Mouse (Mus musculus) forebrain, embryonic 14.5 days (tissue): ENCODE results near the gene Krtap4-6. TPM values are rescaled to one million over a fixed set of nuclear protein-coding genes. Genes with fewer than 3 reads are reported as not detected.
A peak's percentile ranks its signal among the peaks of the same experiment; 100 is the strongest.
"Not testable (repeated sequence)": the region's sequence is repeated elsewhere in the genome, so short reads cannot be mapped to it uniquely, and the experiment has no call there.

Experiments used
- ATAC-seq: fragments of 200-750 bp; cut with Nextera tagmentation; 2 replicates; pipeline ENCODE4 v1.8.0; 2017; ENCODE audit warnings: mild to moderate bottlenecking, moderate library complexity
- DNase-seq: peaks from one replicate; pipeline ENCODE4 v3.0.0-alpha.2; 2015; ENCODE audit warnings: low spot score
- H3K27ac ChIP-seq: fragments of 300-500 bp; sonication (generic); 2 replicates; pipeline ENCODE4 v1.5.1; 2014; ENCODE audit warnings: low read depth, mild to moderate bottlenecking, control low read depth, low read length, moderate library complexity
- H3K27me3 ChIP-seq: fragments of 300-500 bp; sonication (generic); replicated peaks from 2 replicates; pipeline ENCODE4 v1.6.1; 2014; ENCODE audit warnings: low read length, control low read depth, mixed read lengths; ENCODE audit not compliant: control insufficient read depth, insufficient read depth
- H3K36me3 ChIP-seq: fragments of 300-500 bp; sonication (generic); 2 replicates; pipeline ENCODE4 v1.6.1; 2014; ENCODE audit warnings: low read length, control low read depth; ENCODE audit not compliant: control insufficient read depth, insufficient read depth
- H3K4me1 ChIP-seq: fragments of 300-500 bp; sonication (generic); 2 replicates; pipeline ENCODE4 v1.6.1; 2014; ENCODE audit warnings: antibody characterized with exemption, low read length, control low read depth; ENCODE audit not compliant: control insufficient read depth, insufficient read depth
- H3K4me2 ChIP-seq: fragments of 300-500 bp; sonication (generic); 2 replicates; pipeline ENCODE4 v1.6.1; 2014; ENCODE audit warnings: mild to moderate bottlenecking, control low read depth, low read length
- H3K4me3 ChIP-seq: fragments of 300-500 bp; sonication (generic); 2 replicates; pipeline ENCODE4 v1.5.1; 2014; ENCODE audit warnings: low read depth, low read length, control low read depth
- H3K9ac ChIP-seq: fragments of 300-500 bp; sonication (generic); 2 replicates; pipeline ENCODE4 v1.6.1; 2014; ENCODE audit warnings: mild to moderate bottlenecking, low read length, control low read depth, moderate library complexity
- H3K9me3 ChIP-seq: fragments of 300-500 bp; sonication (generic); replicated peaks from 2 replicates; pipeline ENCODE4 v1.6.1; 2016; ENCODE audit warnings: low read length, control low read depth, mixed read lengths; ENCODE audit not compliant: control insufficient read depth
- WGBS: fragments of 180-500 bp; shearing (Covaris S2); extraction: QIAGEN DNeasy Blood & Tissue Kit; methylation state at CpG from one replicate; pipeline ENCODE4 v1.1.7; 2014; 5-methylcytosine and 5-hydroxymethylcytosine counted together
- polyA plus RNA-seq: library from polyadenylated mRNA; unstranded; fragments of >200 nt; fragmentation: Nextera tagmentation; extraction: Ambion mirVana; gene quantifications from 2 replicates; pipeline ENCODE4 v1.2.1, GENCODE M21; 2014

Gene Krtap4-6
- polyA plus RNA-seq, 1 experiment from 2014 or later: not detected

GRCm38 (mm10) chr11:99646444-99646843 lies 19.3 kb downstream of the Krtap4-6 start:
- DNase-seq (no peak), ATAC-seq (no peak)

GRCm38 (mm10) chr11:99644351-99644750 lies 21.4 kb downstream of the Krtap4-6 start:
- Histone ChIP-seq H3K9ac (no peak overlapping the region), H3K9me3 (no peaks in the 10 kb centered on the region), H3K27ac (no peak overlapping the region), H3K4me1 (no peaks in the 10 kb centered on the region), H3K27me3 (no peaks in the 10 kb centered on the region), H3K4me3 (no peak overlapping the region), H3K4me2 (no peak overlapping the region), H3K36me3 (no peaks in the 10 kb centered on the region)
- ATAC-seq (no peak), DNase-seq (peak; percentile 58)
- 69% methylated on average over 3 of the region's 3 CpGs for WGBS

More at GRCm38 (mm10) chr11:99646444-99646843, 19.3 kb downstream of the Krtap4-6 start:
- H3K36me3 ChIP-seq: no peaks in the 10 kb centered on the region
- H3K27ac ChIP-seq: no peak overlapping the region
- no peaks in the 10 kb centered on the region for H3K9me3 ChIP-seq
- H3K4me3 ChIP-seq: no peak overlapping the region
- WGBS: 91% methylated on average over 15 of the region's 15 CpGs
- H3K4me2 ChIP-seq: no peak overlapping the region
- no peaks in the 10 kb centered on the region for H3K4me1 ChIP-seq
- H3K9ac ChIP-seq: no peak overlapping the region
- H3K27me3 ChIP-seq: no peaks in the 10 kb centered on the region

GRCm38 (mm10) chr11:99643635-99644139 lies 22.1 kb downstream of the Krtap4-6 start, which contains the start of gene Krtap4-7:
Krtap4-7 (minus strand) TSS chr11:99644089.
- H3K36me3 ChIP-seq, H3K9ac ChIP-seq, H3K27me3 ChIP-seq, H3K9me3 ChIP-seq, DNase-seq, H3K27ac ChIP-seq, H3K4me2 ChIP-seq, H3K4me1 ChIP-seq, H3K4me3 ChIP-seq, ATAC-seq: not testable (repeated sequence)
- WGBS: 80% methylated on average over 9 of the region's 9 CpGs

GRCm38 (mm10) chr11:99640926-99641325 lies 24.8 kb downstream of the Krtap4-6 start:
- H3K27me3 ChIP-seq: no peaks in the 10 kb centered on the region
- no peak overlapping the region for H3K4me3 ChIP-seq
- ATAC-seq (no peak), DNase-seq (no peak)
- H3K4me1 ChIP-seq: no peaks in the 10 kb centered on the region
- H3K9me3 ChIP-seq: no peaks in the 10 kb centered on the region
- H3K9ac ChIP-seq: no peak overlapping the region
- WGBS: 53% methylated on average over 1 of the region's 1 CpGs
- H3K4me2 ChIP-seq: no peak overlapping the region
- no peak overlapping the region for H3K27ac ChIP-seq
- H3K36me3 ChIP-seq: no peaks in the 10 kb centered on the region

GRCm38 (mm10) chr11:99637086-99637485 lies 28.7 kb downstream of the Krtap4-6 start:
- Histone ChIP-seq H3K4me2 (no peak overlapping the region), H3K9ac (no peak overlapping the region), H3K4me1 (no peaks in the 10 kb centered on the region), H3K27me3 (no peaks in the 10 kb centered on the region), H3K27ac (no peak overlapping the region), H3K4me3 (no peak overlapping the region), H3K9me3 (no peaks in the 10 kb centered on the region), H3K36me3 (no peaks in the 10 kb centered on the region)
- DNase-seq (peak; percentile 19), ATAC-seq (no peak)
- 50% methylated on average over 1 of the region's 1 CpGs for WGBS

- ATAC-seq: no peak
- Histone ChIP-seq H3K4me2 (no peak within 1 kb of the TSS), H3K27me3 (no peaks in the 10 kb centered on the region), H3K4me3 (no peak within 1 kb of the TSS), H3K36me3 (no peaks in the 10 kb centered on the region), H3K4me1 (no peaks in the 10 kb centered on the region), H3K9ac (no peak within 1 kb of the TSS), H3K9me3 (no peaks in the 10 kb centered on the region), H3K27ac (no peak within 1 kb of the TSS)
- 42% methylated on average over 8 of the region's 8 CpGs for WGBS
- no peak for DNase-seq
Measured at GRCm38 (mm10) chr11:99634653-99635134, 31.1 kb downstream of the Krtap4-6 start, which contains the start of gene Krtap4-2. Krtap4-2 (minus strand) TSS chr11:99635084.

- H3K4me3 ChIP-seq: no peak overlapping the region
- no peaks in the 10 kb centered on the region for H3K36me3 ChIP-seq
- H3K4me2 ChIP-seq: no peak overlapping the region
- WGBS: 78% methylated on average over 2 of the region's 2 CpGs
- DNase-seq (no peak), ATAC-seq (no peak)
- H3K9me3 ChIP-seq: no peaks in the 10 kb centered on the region
- no peak overlapping the region for H3K27ac ChIP-seq
- H3K4me1 ChIP-seq: no peaks in the 10 kb centered on the region
- H3K27me3 ChIP-seq: no peaks in the 10 kb centered on the region
- H3K9ac ChIP-seq: no peak overlapping the region
Measured at GRCm38 (mm10) chr11:99633293-99633692, 32.5 kb downstream of the Krtap4-6 start.

GRCm38 (mm10) chr11:99630890-99631289 lies 34.9 kb downstream of the Krtap4-6 start:
- no peaks in the 10 kb centered on the region for H3K36me3 ChIP-seq
- H3K4me1 ChIP-seq: no peaks in the 10 kb centered on the region
- H3K9ac ChIP-seq: no peak overlapping the region
- H3K27me3 ChIP-seq: no peaks in the 10 kb centered on the region
- H3K4me3 ChIP-seq: no peak overlapping the region
- WGBS: 73% methylated on average over 3 of the region's 3 CpGs
- H3K27ac ChIP-seq: no peak overlapping the region
- no peaks in the 10 kb centered on the region for H3K9me3 ChIP-seq
- DNase-seq (no peak), ATAC-seq (no peak)
- no peak overlapping the region for H3K4me2 ChIP-seq

GRCm38 (mm10) chr11:99628138-99628537 lies 37.6 kb downstream of the Krtap4-6 start, which contains the start of gene Krtap4-1:
Krtap4-1 (minus strand) TSS chr11:99628238.
- no peak for DNase-seq
- Histone ChIP-seq H3K36me3 (no peaks in the 10 kb centered on the region), H3K27ac (no peak within 1 kb of the TSS), H3K9ac (no peak within 1 kb of the TSS), H3K9me3 (no peaks in the 10 kb centered on the region), H3K27me3 (no peaks in the 10 kb centered on the region), H3K4me2 (no peak within 1 kb of the TSS), H3K4me1 (no peaks in the 10 kb centered on the region), H3K4me3 (no peak within 1 kb of the TSS)
- ATAC-seq: no peak
- 73% methylated on average over 4 of the region's 4 CpGs for WGBS
